Mouse (Mus musculus) heart, embryonic 14.5 days (tissue): ENCODE measurements around the gene Inka2. TPM values are rescaled to one million over a fixed set of nuclear protein-coding genes. Genes with fewer than 3 reads are reported as not detected.

Source experiments
- ATAC-seq: fragments of 200-750 bp; cut with Nextera tagmentation; 2 replicates; pipeline ENCODE4 v1.8.0; 2017; ENCODE audit warnings: low read depth, moderate TSS enrichment; ENCODE audit not compliant: insufficient number of reproducible peaks, insufficient read depth, low FRiP score
- H3K27ac ChIP-seq, 2 experiments: fragments of 200-500 bp in 1 of 2; fragments of 300-500 bp in 1 of 2; sonication (generic) in 1 of 2; replicated peaks in 1 of 2; 2 replicates each; pipeline ENCODE4 v1.5.1; 2012 to 2014; ENCODE audit warnings: low read depth in 2 of 2, low read length in 2 of 2, control low read depth in 1 of 2, mild to moderate bottlenecking in 1 of 2, mixed read lengths in 1 of 2; ENCODE audit not compliant: control insufficient read depth in 1 of 2, insufficient read depth in 1 of 2
- H3K27me3 ChIP-seq: fragments of 300-500 bp; sonication (generic); 2 replicates; pipeline ENCODE4 v1.6.1; 2014; ENCODE audit warnings: mild to moderate bottlenecking, low read length, control low read depth; ENCODE audit not compliant: control insufficient read depth, insufficient read depth
- H3K36me3 ChIP-seq: fragments of 300-500 bp; sonication (generic); 2 replicates; pipeline ENCODE4 v1.6.1; 2014; ENCODE audit warnings: mild to moderate bottlenecking, control low read depth, low read length, mixed read lengths; ENCODE audit not compliant: control insufficient read depth, insufficient read depth
- H3K4me1 ChIP-seq, 2 experiments: fragments of 200-500 bp in 1 of 2; fragments of 300-500 bp in 1 of 2; sonication (generic) in 1 of 2; 2 replicates each; pipeline ENCODE4 v1.6.1; 2012 to 2014; ENCODE audit warnings: low read length in 2 of 2, control low read depth in 1 of 2, mixed read lengths in 1 of 2; ENCODE audit not compliant: control insufficient read depth in 2 of 2, insufficient read depth in 2 of 2
- H3K4me2 ChIP-seq: fragments of 300-500 bp; sonication (generic); 2 replicates; pipeline ENCODE4 v1.6.1; 2014; ENCODE audit warnings: mild to moderate bottlenecking, low read length
- H3K4me3 ChIP-seq, 2 experiments: fragments of 200-500 bp in 1 of 2; fragments of 300-500 bp in 1 of 2; sonication (generic) in 1 of 2; 2 replicates each; pipeline ENCODE4 v1.5.1; 2012 to 2014; ENCODE audit warnings: low read length in 2 of 2, mild to moderate bottlenecking in 2 of 2, control low read depth in 1 of 2, low read depth in 1 of 2, moderate library complexity in 1 of 2; ENCODE audit not compliant: control insufficient read depth in 1 of 2, insufficient read depth in 1 of 2
- H3K9ac ChIP-seq: fragments of 300-500 bp; sonication (generic); 2 replicates; pipeline ENCODE4 v1.6.1; 2014; ENCODE audit warnings: mild to moderate bottlenecking, low read length
- H3K9me3 ChIP-seq: fragments of 300-500 bp; sonication (generic); 2 replicates; pipeline ENCODE4 v1.6.1; 2016; ENCODE audit warnings: low read length, control low read depth; ENCODE audit not compliant: control insufficient read depth
- WGBS: fragments of 180-500 bp; shearing (Covaris S2); extraction: QIAGEN DNeasy Blood & Tissue Kit; methylation state at CpG from one replicate; pipeline ENCODE4 v1.1.7; 2014; 5-methylcytosine and 5-hydroxymethylcytosine counted together
- polyA plus RNA-seq: library from polyadenylated mRNA; unstranded; fragments of >200 nt; fragmentation: Nextera tagmentation; extraction: Ambion mirVana; gene quantifications from 2 replicates; pipeline ENCODE4 v1.2.1, GENCODE M21; 2014

Gene Inka2
- polyA plus RNA-seq, 1 experiment from 2014 or later = 1.7 TPM

GRCm38 (mm10) chr3:105669776-105670175, 34.6 kb upstream of the Inka2 start:
- WGBS = 83% methylated on average over 3 of the region's 3 CpGs
- no peaks in the 10 kb centered on the region for H3K27me3 ChIP-seq
- H3K9me3 ChIP-seq = no peaks in the 10 kb centered on the region
- H3K36me3 ChIP-seq = no peaks in the 10 kb centered on the region
- no peak for ATAC-seq
- no peak overlapping the region for H3K9ac ChIP-seq
- no peak overlapping the region for H3K27ac ChIP-seq
- H3K4me1 ChIP-seq = peaks cover 0 to 1% of the 10 kb centered on the region in 2 experiments; a peak in 1 of 4 replicates
- H3K4me3 ChIP-seq = no peak overlapping the region
- H3K4me2 ChIP-seq = no peak overlapping the region

- Histone ChIP-seq H3K27me3 (no peaks in the 10 kb centered on the region), H3K36me3 (no peaks in the 10 kb centered on the region), H3K9me3 (no peaks in the 10 kb centered on the region), H3K4me1 (peaks cover 0 to 2% of the 10 kb centered on the region in 2 experiments; a peak in 1 of 4 replicates), H3K4me2 (no peak overlapping the region), H3K4me3 (no peak overlapping the region), H3K27ac (no peak overlapping the region), H3K9ac (no peak overlapping the region)
- ATAC-seq = no peak
- 78% methylated on average over 1 of the region's 1 CpGs for WGBS
Measured at GRCm38 (mm10) chr3:105670801-105671200, 33.6 kb upstream of the Inka2 start.

GRCm38 (mm10) chr3:105674595-105675218, 29.7 kb upstream of the Inka2 start:
- ATAC-seq = no peak

GRCm38 (mm10) chr3:105675932-105676331, 28.5 kb upstream of the Inka2 start:
- no peak overlapping the region for H3K4me2 ChIP-seq
- H3K27me3 ChIP-seq = no peaks in the 10 kb centered on the region
- ATAC-seq = no peak
- WGBS = 67% methylated on average over 2 of the region's 2 CpGs
- no peak overlapping the region for H3K9ac ChIP-seq
- H3K4me1 ChIP-seq = peaks cover 0 to 2% of the 10 kb centered on the region in 2 experiments; a peak in 1 of 4 replicates
- no peak overlapping the region for H3K27ac ChIP-seq
- H3K36me3 ChIP-seq = peaks cover 36% of the 10 kb centered on the region
- H3K9me3 ChIP-seq = no peaks in the 10 kb centered on the region
- no peak overlapping the region for H3K4me3 ChIP-seq

More at GRCm38 (mm10) chr3:105674595-105675218, 29.7 kb upstream of the Inka2 start:
- peaks cover 0 to 2% of the 10 kb centered on the region in 2 experiments; a peak in 1 of 4 replicates for H3K4me1 ChIP-seq
- H3K27ac ChIP-seq = no peak overlapping the region
- no peak overlapping the region for H3K4me2 ChIP-seq
- H3K27me3 ChIP-seq = no peaks in the 10 kb centered on the region
- WGBS = 17% methylated on average over 7 of the region's 7 CpGs
- no peak overlapping the region for H3K9ac ChIP-seq
- H3K4me3 ChIP-seq = no peak overlapping the region
- H3K36me3 ChIP-seq = peaks cover 24% of the 10 kb centered on the region
- no peaks in the 10 kb centered on the region for H3K9me3 ChIP-seq

- WGBS = 90% methylated on average over 7 of the region's 7 CpGs
- Histone ChIP-seq H3K36me3 (peaks cover 71% of the 10 kb centered on the region), H3K4me3 (no peak overlapping the region), H3K27ac (no peak overlapping the region), H3K4me1 (no peaks in the 10 kb centered on the region), H3K27me3 (no peaks in the 10 kb centered on the region), H3K9ac (no peak overlapping the region), H3K9me3 (no peaks in the 10 kb centered on the region), H3K4me2 (no peak overlapping the region)
- no peak for ATAC-seq
Measured at GRCm38 (mm10) chr3:105680346-105680745, 24.1 kb upstream of the Inka2 start.

GRCm38 (mm10) chr3:105686394-105687323, 17.7 kb upstream of the Inka2 start:
- H3K27me3 ChIP-seq = no peaks in the 10 kb centered on the region
- peak overlapping the region; percentile 98 to 100 for H3K4me3 ChIP-seq
- no peaks in the 10 kb centered on the region for H3K9me3 ChIP-seq
- H3K9ac ChIP-seq = peak overlapping the region; percentile 93
- H3K36me3 ChIP-seq = peaks cover 29% of the 10 kb centered on the region
- H3K4me2 ChIP-seq = peak overlapping the region; percentile 84
- 8% methylated on average over 56 of the region's 60 CpGs for WGBS
- no peak; the same call in none of the 2 replicates for ATAC-seq
- H3K27ac ChIP-seq = peak overlapping the region; percentile 80 to 81
- H3K4me1 ChIP-seq = peaks cover 0 to 5% of the 10 kb centered on the region in 2 experiments; a peak in 2 of 4 replicates

GRCm38 (mm10) chr3:105687324-105688060, 16.9 kb upstream of the Inka2 start, which contains the start of gene Ddx20:
TSS of gene Ddx20 (minus strand) at chr3:105687574.
- WGBS = under 1% methylated on average over 72 of the region's 72 CpGs
- Histone ChIP-seq H3K27me3 (0 out of 2 replicates have a peak, but pooled peaks cover 5% of the 10 kb centered on the region), H3K9me3 (no peaks in the 10 kb centered on the region), H3K4me2 (peak within 1 kb of the TSS; percentile 84), H3K4me3 (peak within 1 kb of the TSS; percentile 98 to 100), H3K4me1 (peaks cover 0 to 5% of the 10 kb centered on the region in 2 experiments; a peak in 2 of 4 replicates), H3K27ac (peak within 1 kb of the TSS; percentile 80 to 81), H3K36me3 (peaks cover 23% of the 10 kb centered on the region), H3K9ac (peak within 1 kb of the TSS; percentile 93)
- peak; percentile 95 for ATAC-seq
